Mouse (Mus musculus) stomach, postnatal 0 days (tissue): ENCODE measurements around the gene Gpr75. TPM values are rescaled to one million over a fixed set of nuclear protein-coding genes. Genes with fewer than 3 reads are reported as not detected.

Experiments
- ATAC-seq: fragments of 200-750 bp; cut with Nextera tagmentation; 2 replicates; pipeline ENCODE4 v1.8.0; 2017; ENCODE audit not compliant: low FRiP score, low TSS enrichment
- DNase-seq: peaks from one replicate; pipeline ENCODE4 v3.0.0-alpha.2; 2016; ENCODE audit warnings: low spot score
- H3K27ac ChIP-seq: fragments of 300-500 bp; sonication (generic); replicated peaks from 2 replicates; pipeline ENCODE4 v1.5.1; 2014; ENCODE audit warnings: mild to moderate bottlenecking, control low read depth
- H3K27me3 ChIP-seq: fragments of 300-500 bp; sonication (generic); 2 replicates; pipeline ENCODE4 v1.6.1; 2014; ENCODE audit warnings: low read length; ENCODE audit not compliant: control insufficient read depth, insufficient read depth
- H3K36me3 ChIP-seq: fragments of 300-500 bp; sonication (generic); 2 replicates; pipeline ENCODE4 v1.6.1; 2014; ENCODE audit warnings: low read length, mixed read lengths; ENCODE audit not compliant: control insufficient read depth, insufficient read depth
- H3K4me1 ChIP-seq: fragments of 300-500 bp; sonication (generic); replicated peaks from 2 replicates; pipeline ENCODE4 v1.6.1; 2014; ENCODE audit warnings: antibody characterized with exemption; ENCODE audit not compliant: control insufficient read depth, insufficient read depth
- H3K4me2 ChIP-seq: fragments of 300-500 bp; sonication (generic); replicated peaks from 2 replicates; pipeline ENCODE4 v1.6.1; 2014; ENCODE audit warnings: low read depth, mild to moderate bottlenecking, control low read depth, moderate library complexity
- H3K4me3 ChIP-seq: fragments of 300-500 bp; sonication (generic); 2 replicates; pipeline ENCODE4 v1.5.1; 2014; ENCODE audit warnings: low read depth, low read length, control low read depth
- H3K9ac ChIP-seq: fragments of 300-500 bp; sonication (generic); 2 replicates; pipeline ENCODE4 v1.6.1; 2014; ENCODE audit warnings: mild to moderate bottlenecking, low read length, control low read depth, mixed read lengths
- H3K9me3 ChIP-seq: fragments of 300-500 bp; sonication (generic); 2 replicates; pipeline ENCODE4 v1.6.1; 2016; ENCODE audit warnings: low read length; ENCODE audit not compliant: control insufficient read depth
- CTCF ChIP-seq: IDR thresholded peaks from 2 replicates; pipeline ENCODE4 v1.5.1; 2016; ENCODE audit warnings: antibody characterized with exemption, low read depth, mild to moderate bottlenecking, moderate library complexity
- EP300 ChIP-seq: optimal IDR thresholded peaks from 2 replicates; pipeline ENCODE3; 2016; ENCODE audit warnings: antibody characterized with exemption
- WGBS: fragments of 180-500 bp; shearing (Covaris S2); extraction: QIAGEN DNeasy Blood & Tissue Kit; methylation state at CpG from one replicate; pipeline ENCODE4 v1.1.7; 2014; 5-methylcytosine and 5-hydroxymethylcytosine counted together
- polyA plus RNA-seq: library from polyadenylated mRNA; unstranded; fragments of >200 nt; fragmentation: Nextera tagmentation; extraction: Ambion mirVana; gene quantifications from 2 replicates; pipeline ENCODE4 v1.2.1, GENCODE M21; 2015

Gpr75 gene
- polyA plus RNA-seq, 1 experiment from 2014 or later: 0.19 TPM

DNA sequence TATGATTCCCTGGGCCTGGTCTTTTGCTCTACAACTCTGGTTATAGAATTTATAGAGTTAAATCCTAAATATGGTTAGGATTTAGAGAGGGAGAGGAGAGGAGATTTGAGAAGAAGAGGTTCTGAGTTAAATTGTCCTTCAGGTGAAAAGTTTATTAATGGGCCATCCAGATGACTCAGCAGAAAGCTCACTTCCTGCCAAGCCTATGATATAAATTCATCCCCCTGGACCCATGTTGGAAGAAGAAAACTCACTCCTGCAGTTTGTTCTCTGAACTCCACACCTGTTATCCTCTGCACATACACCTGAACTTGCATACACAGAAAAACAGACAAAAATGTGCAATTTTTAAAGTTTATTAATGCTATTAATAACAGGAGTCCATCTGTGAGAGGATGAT is 14.2 kb downstream of the Gpr75 start:
- no peak overlapping the region for H3K4me2 ChIP-seq
- ATAC-seq (no peak), DNase-seq (no peak)
- TF ChIP-seq EP300: no peak
- no peak for TF ChIP-seq CTCF
- H3K27me3 ChIP-seq: no peaks in the 10 kb centered on the region
- H3K36me3 ChIP-seq: no peaks in the 10 kb centered on the region
- H3K4me3 ChIP-seq: no peak overlapping the region
- no peak overlapping the region for H3K27ac ChIP-seq
- H3K9ac ChIP-seq: no peak overlapping the region
- no peaks in the 10 kb centered on the region for H3K9me3 ChIP-seq
- no peaks in the 10 kb centered on the region for H3K4me1 ChIP-seq

DNA sequence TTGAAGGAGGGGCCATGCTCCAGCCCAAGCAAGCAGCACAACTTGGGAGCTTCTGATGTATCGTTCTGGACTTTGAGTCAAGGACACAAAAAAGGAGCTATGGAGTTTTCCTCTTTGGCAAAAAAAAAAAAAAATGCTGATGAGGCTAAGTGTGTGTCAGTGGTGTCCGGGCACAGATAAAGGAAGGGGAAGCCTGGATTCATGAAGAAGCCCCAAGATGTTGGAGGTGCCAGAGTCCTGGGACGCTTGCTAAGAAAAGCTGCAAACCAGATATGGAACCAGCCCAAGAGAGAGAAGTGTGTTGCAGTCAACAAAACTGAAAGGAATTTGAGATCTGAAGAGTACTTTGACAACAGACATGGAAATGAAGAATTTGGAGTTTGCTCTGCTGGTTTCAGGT is 27.2 kb downstream of the Gpr75 start:
- H3K9me3 ChIP-seq: no peaks in the 10 kb centered on the region
- H3K36me3 ChIP-seq: no peaks in the 10 kb centered on the region
- no peak overlapping the region for H3K4me2 ChIP-seq
- no peak for TF ChIP-seq EP300
- no peaks in the 10 kb centered on the region for H3K27me3 ChIP-seq
- 89% methylated on average over 3 of the region's 3 CpGs for WGBS
- H3K4me1 ChIP-seq: no peaks in the 10 kb centered on the region
- H3K9ac ChIP-seq: no peak overlapping the region
- ATAC-seq (no peak), DNase-seq (no peak)
- H3K27ac ChIP-seq: no peak overlapping the region
- H3K4me3 ChIP-seq: no peak overlapping the region

DNA sequence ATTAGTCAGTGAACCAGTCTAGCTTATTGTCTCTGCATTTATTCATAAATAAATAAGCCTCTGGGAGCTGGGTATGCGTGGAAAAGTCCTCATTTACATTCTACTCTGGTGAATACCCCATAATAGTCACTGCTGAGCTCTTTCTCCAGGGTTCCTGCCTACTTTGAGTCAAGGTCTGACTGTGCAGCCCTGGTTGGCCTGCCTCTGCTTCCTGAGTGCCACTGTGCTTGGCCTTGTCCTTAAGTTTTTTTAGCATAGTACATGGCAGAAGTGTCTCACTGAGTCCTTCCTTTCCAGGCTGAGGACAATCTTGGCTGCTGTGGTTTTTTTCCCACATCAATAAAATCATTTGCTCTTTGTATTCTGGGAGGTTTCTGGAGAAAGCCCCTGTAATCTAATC is 35.5 kb downstream of the Gpr75 start:
- 53% methylated on average over 1 of the region's 1 CpGs for WGBS
- Histone ChIP-seq H3K4me2 (no peak overlapping the region), H3K27ac (no peak overlapping the region), H3K9ac (no peak overlapping the region), H3K4me3 (no peak overlapping the region), H3K4me1 (no peaks in the 10 kb centered on the region), H3K36me3 (no peaks in the 10 kb centered on the region), H3K9me3 (no peaks in the 10 kb centered on the region), H3K27me3 (no peaks in the 10 kb centered on the region)
- ATAC-seq: no peak
- DNase-seq: no peak
- TF ChIP-seq EP300 (no peak), CTCF (no peak)

DNA sequence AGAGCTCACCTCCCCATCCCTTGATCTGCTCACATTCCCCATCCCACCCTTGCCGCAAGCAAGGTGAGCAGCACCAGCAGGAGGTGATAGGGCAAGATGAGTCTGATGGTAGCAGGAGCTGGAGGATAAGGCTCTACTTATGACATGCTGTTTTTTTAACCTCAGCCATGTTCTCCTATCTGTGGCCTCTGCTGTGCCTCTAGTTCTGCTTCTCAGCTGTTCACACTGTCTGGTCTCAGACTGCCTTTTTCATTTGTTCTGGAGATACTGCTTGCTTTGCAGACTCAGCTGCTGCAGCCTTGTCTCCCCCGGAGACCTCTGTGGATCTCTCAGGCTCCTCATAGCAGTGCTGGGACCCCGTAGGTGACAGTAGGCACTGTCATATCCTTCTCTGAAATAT is 38.1 kb downstream of the Gpr75 start:
- Histone ChIP-seq H3K27me3 (no peaks in the 10 kb centered on the region), H3K4me1 (no peaks in the 10 kb centered on the region), H3K9ac (no peak overlapping the region), H3K4me2 (no peak overlapping the region), H3K9me3 (no peaks in the 10 kb centered on the region), H3K36me3 (no peaks in the 10 kb centered on the region; the same call in 1 of the 2 replicates), H3K4me3 (no peak overlapping the region), H3K27ac (no peak overlapping the region)
- no peak for DNase-seq
- no peak for ATAC-seq
- WGBS: 92% methylated on average over 3 of the region's 3 CpGs
- TF ChIP-seq EP300 (no peak), CTCF (no peak)

DNA sequence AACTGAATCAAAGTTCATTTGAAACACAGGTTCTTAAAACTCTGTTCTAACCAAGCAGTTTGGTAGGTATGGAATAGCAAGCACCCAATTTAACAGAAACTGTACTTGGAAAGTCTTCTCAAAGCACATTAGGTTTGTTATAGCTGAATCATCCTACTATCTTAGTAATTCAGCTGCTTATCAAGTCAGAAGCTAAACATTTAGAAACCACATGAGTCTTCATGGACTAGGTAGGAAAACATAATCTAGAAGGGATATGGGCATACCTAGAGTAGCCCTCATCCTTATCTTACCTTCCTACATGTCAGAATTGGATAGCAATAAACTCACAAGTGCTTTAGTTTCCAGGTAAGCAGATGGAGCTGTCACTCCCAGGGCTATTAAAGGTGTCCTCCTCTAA is 42.9 kb downstream of the Gpr75 start:
- H3K9ac ChIP-seq: no peak overlapping the region
- H3K4me1 ChIP-seq: no peaks in the 10 kb centered on the region
- no peak overlapping the region for H3K4me2 ChIP-seq
- H3K9me3 ChIP-seq: no peaks in the 10 kb centered on the region
- H3K27me3 ChIP-seq: no peaks in the 10 kb centered on the region
- no peak for TF ChIP-seq CTCF
- TF ChIP-seq EP300: no peak
- DNase-seq: no peak
- no peak overlapping the region for H3K4me3 ChIP-seq
- H3K27ac ChIP-seq: no peak overlapping the region
- H3K36me3 ChIP-seq: no peaks in the 10 kb centered on the region; the same call in 1 of the 2 replicates
- ATAC-seq: no peak

DNA sequence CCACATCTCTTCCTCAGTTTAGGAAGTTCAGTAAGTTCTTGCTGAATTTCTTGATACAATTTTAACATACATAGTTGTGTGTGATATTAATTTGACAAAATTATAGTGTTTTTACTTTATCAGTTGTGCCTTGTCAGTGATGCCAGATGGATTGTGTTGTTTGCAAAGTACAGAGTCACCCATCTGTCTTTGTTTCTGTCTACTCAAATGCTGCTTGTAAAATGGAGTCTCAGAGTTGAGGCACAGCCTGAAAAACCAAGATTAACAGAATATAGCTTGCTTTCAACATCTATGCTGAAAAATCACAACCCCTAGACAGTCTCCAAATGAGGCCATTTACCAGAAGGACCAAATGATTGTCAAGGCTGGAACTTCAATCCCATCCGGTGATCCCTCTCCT is 43.3 kb downstream of the Gpr75 start:
- Histone ChIP-seq H3K27ac (no peak overlapping the region), H3K9ac (no peak overlapping the region), H3K36me3 (no peaks in the 10 kb centered on the region; the same call in 1 of the 2 replicates), H3K4me2 (no peak overlapping the region), H3K4me3 (no peak overlapping the region), H3K27me3 (no peaks in the 10 kb centered on the region), H3K4me1 (no peaks in the 10 kb centered on the region), H3K9me3 (no peaks in the 10 kb centered on the region)
- DNase-seq (no peak), ATAC-seq (no peak)
- no peak for TF ChIP-seq EP300
- no peak for TF ChIP-seq CTCF
- 100% methylated on average over 1 of the region's 1 CpGs for WGBS

Other genes with a start within 250 kb of the Gpr75 start
- gene Acyp2, start 235.8 kb upstream of the Gpr75 start, polyA plus RNA-seq: 19.1 and 19.7 TPM in 2 replicates
- gene Psme4, start 113.6 kb upstream of the Gpr75 start, polyA plus RNA-seq: 9.9 and 10.7 TPM in 2 replicates
- 14.7 and 15.1 TPM in 2 replicates for gene Asb3, start 58 bp downstream of the Gpr75 start, polyA plus RNA-seq
- gene Erlec1, start 69.0 kb downstream of the Gpr75 start, polyA plus RNA-seq: 11.4 and 12.1 TPM in 2 replicates
- gene Chac2, start 101.0 kb downstream of the Gpr75 start, polyA plus RNA-seq: 22.5 and 25.4 TPM in 2 replicates